Mouse (Mus musculus): ENCODE measurements at regions not wholly inside any gene's neighbourhood (a gene's known extent, or its start where the extent isn't known, plus 50 kb on each side); places are given as distances from the start of the nearest gene placed in this dataset.

- DNase-seq, result no peak
Observed at GRCm38 (mm10) chr7:83186341-83186740, 319.2 kb downstream of the Mex3b start.

GRCm38 (mm10) chr7:83195896-83196537, 328.9 kb downstream of the Mex3b start:
- no peak for DNase-seq

- DNase-seq, result no peak
Observed at GRCm38 (mm10) chr7:83197490-83197889, 330.4 kb downstream of the Mex3b start.

GRCm38 (mm10) chr7:83201126-83201686, 334.1 kb downstream of the Mex3b start:
- peak in 1 of 2 experiments; percentile 18 for DNase-seq

GRCm38 (mm10) chr7:83201768-83202493, 334.8 kb downstream of the Mex3b start:
- DNase-seq, result peak; percentile 93 to 95

- DNase-seq, result peak; percentile 83 to 88
Observed at GRCm38 (mm10) chr7:83203311-83204012, 336.3 kb downstream of the Mex3b start.

- peak; percentile 75 to 82 for DNase-seq
Observed at GRCm38 (mm10) chr7:83204013-83204365, 336.9 kb downstream of the Mex3b start.

- peak; percentile 70 to 72 for DNase-seq
Observed at GRCm38 (mm10) chr7:83204701-83205100, 337.6 kb downstream of the Mex3b start.

GRCm38 (mm10) chr7:83206999-83207398, 339.9 kb downstream of the Mex3b start:
- no peak for DNase-seq

- no peak for DNase-seq
Observed at GRCm38 (mm10) chr7:83211611-83212010, 344.5 kb downstream of the Mex3b start.

- no peak for DNase-seq
Observed at GRCm38 (mm10) chr7:83222029-83222722, 355.0 kb downstream of the Mex3b start.

GRCm38 (mm10) chr7:83227262-83228108, 357.2 kb upstream of the Tmc3 start:
- no peak for DNase-seq

- DNase-seq, result peak; percentile 75 to 82
Observed at GRCm38 (mm10) chr7:83230496-83231325, 354.0 kb upstream of the Tmc3 start.

- DNase-seq, result peak; percentile 82 to 87
Observed at GRCm38 (mm10) chr7:83235659-83236058, 349.1 kb upstream of the Tmc3 start.

- DNase-seq, result peak in 1 of 2 experiments; percentile 16
Observed at GRCm38 (mm10) chr7:83237336-83237735, 347.4 kb upstream of the Tmc3 start.

GRCm38 (mm10) chr7:83238091-83238490, 346.6 kb upstream of the Tmc3 start:
- DNase-seq, result peak; percentile 79 to 87

GRCm38 (mm10) chr7:83242233-83242632, 342.5 kb upstream of the Tmc3 start:
- peak; percentile 91 to 93 for DNase-seq

GRCm38 (mm10) chr7:83245867-83246266, 338.9 kb upstream of the Tmc3 start:
- no peak for DNase-seq

- no peak for DNase-seq
Observed at GRCm38 (mm10) chr7:83251995-83252563, 332.6 kb upstream of the Tmc3 start.

GRCm38 (mm10) chr7:83253001-83253400, 331.7 kb upstream of the Tmc3 start:
- no peak for DNase-seq

All from cerebellum, postnatal 10 days (tissue).